Mouse (Mus musculus) frontal cortex, adult 2 months (tissue): ENCODE data around the gene Sept11. TPM values are rescaled to one million over a fixed set of nuclear protein-coding genes. Genes with fewer than 3 reads are reported as not detected.
A peak's percentile ranks its signal among the peaks of the same experiment; 100 is the strongest.

Source experiments
- DNase-seq, 2 experiments: peaks; one replicate each; pipeline ENCODE4 v3.0.0; 2022; ENCODE audit warnings: low spot score in 1 of 2; ENCODE audit errors: extremely low spot score in 1 of 2
- polyA plus RNA-seq: library from polyadenylated mRNA; depleted of rRNA; stranded (reverse); fragments of >200 nt; gene quantifications from 2 replicates; pipeline ENCODE4 v1.2.3, GENCODE M21; 2012; rRNA removed

Gene Sept11
- 140 and 147 TPM in 2 replicates for polyA plus RNA-seq

DNA sequence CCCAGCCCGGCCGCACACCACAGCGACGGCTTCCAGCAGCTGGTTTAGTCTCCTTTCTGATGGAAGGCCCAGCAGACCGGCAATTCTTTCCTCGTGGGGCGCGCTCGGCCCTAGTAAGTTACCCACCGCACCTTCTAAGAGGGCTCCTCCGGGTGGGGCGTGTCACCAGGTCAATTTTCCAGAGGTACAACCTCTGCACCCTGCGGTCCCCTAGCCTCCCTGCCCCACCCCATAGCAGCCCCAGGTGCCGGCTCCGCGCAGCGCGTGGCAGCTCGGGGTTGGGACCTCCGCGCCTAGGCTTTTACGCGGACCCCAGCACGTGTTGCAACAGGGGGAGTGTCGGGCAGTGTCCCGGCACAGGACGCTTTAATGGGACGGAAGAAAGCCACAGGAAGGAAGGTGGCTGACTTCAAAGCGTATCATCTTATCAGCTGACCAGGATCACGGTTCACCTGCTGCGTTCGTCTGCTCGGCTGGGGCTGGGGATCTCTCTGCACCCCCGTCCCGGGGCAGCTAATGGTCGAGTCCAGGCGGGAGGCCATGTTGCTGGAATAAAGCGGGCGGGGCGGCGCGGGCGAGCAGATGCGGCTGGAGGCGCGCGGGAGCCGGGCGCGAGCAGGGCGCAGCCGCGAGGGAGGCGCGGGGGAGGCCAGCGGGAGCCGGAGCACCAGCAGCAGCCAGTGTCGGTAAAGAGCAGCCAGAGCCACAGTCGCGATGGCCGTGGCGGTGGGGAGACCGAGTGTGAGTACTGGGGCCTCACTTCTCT lies at the start of gene Sept11:
Gene Sept11, plus strand, starts transcription at position 581 of the 766 bp plus-strand sequence.
- peak; percentile 84 to 96 for DNase-seq

DNA sequence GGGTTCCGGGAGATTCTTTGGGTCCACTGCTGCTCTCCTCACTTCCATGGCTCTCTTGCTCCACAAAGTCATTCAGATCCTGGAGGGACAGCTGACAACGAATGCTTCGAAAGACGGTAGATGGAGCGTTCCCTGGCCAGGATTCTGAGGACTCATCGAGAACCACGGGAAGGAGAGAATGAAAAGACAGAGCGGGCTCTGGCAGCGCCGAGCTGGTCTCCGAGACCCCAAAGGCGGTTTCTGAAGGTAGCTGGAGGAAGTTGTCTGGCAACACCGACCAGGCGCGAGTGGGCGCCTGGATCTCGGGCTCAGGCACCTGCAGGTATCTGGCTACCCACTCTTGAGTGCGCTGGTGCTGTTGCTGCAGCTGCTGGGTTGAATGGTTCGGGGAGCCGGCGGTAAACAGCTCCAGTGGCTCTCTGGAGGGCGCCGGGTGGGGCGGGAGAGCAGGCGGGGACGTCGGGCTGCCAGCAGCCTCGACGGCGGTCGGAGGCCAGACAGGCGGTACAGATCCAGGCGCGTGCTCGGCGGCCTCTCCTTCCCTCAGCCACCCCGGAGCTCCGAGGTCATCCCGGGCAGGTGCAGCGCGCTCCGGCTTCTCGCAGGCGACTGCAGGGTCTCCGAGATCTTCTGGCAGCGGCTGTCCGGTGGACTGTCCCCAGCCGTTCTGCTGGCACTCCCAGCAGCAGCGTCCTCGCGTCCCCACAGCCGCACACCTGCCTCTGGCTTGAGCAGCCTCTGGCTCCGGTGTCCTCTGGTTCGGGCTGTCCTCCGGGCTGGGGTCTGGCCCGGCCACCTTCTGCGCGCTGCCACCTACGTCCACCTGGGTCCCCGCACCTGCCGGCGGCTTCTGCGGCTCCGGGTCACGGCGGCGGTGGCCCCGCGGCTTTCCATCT lies 49.3 kb upstream of the Sept11 start:
- DNase-seq = no peak

DNA sequence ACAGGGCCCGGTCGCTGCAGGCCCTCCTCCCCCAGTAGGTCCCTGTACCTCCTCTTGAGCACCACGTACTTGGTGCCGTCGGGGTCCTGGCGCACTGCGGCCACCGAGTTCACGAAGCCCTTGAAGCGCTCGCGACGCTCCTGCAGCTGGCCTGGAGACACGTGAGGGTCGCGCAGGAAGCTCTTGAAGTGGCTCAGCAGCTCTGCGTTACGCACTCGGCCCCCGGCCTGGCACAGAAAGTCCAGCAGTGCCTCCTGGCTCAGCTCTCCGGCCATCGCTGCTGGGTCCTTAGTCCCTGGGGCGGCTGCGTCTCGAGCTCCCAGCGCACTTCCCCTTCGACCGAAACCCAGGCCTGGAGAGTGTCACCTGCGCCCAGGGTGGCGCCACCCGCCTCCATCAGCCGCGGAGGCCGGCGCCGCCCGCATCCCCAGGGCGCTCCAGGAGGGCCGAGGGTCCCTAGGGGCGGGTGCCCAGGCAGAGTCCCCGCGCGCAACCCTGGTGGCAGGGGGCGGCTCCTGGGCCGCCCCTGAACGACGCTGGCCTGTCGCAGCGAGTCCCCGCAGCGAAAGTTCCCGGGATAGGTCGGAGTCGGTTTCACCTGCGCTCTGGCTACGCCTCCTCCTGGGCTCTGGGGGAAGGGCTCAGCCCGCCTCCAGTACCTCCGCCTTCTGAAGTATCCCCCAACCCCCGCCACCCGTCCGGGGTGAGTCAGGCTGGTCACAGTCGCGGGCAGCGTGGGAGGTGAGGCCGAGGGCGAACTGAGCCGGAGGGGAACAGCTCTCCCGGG lies 48.5 kb upstream of the Sept11 start, which contains the start of gene Sowahb:
Gene Sowahb, minus strand, starts transcription at position 439 of the 787 bp plus-strand sequence.
- peak in 1 of 2 experiments; percentile 70 for DNase-seq

DNA sequence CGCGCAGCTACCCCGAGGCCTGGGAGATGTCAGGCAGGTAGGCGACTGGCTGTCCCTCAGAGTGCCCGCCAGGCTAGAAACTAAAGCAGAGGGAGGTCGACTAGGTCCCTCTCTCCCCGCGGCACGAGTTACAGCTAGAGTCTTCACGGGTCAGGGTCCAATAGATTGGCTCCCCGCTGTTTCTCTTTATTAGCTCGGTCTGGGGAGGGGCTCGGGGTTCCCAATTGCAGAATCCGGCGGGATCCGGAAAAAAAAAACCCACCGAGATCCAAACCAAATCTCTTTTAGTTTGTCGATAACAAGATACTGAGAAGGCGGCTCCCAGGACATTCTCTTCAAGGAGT lies 47.9 kb upstream of the Sept11 start:
- no peak for DNase-seq

DNA sequence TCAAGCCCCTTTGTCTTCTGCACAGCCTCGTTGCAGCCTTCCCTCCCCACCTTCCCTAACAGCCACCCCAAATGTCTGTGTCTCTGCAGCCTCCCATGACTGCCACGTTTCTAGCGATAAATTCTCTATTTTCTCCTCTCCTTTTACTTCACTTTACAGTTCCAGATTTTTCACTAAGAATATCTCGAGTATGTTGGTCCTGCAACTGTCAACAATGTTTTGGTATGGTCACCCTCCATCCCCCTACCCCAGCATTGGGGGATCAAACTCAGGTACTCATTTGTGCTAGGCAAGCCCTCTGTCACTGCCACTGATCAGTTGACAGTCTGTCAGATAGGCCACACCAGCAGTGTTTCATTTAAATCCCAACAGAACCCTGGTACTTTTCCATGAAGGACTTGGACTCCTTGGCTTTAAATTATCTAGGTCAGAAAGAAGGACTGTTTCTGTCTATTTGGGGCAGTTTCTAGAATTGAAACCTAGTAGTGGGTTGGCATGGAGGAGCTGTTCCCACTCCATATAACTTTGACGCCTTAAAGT lies 46.9 kb upstream of the Sept11 start:
- DNase-seq = no peak

DNA sequence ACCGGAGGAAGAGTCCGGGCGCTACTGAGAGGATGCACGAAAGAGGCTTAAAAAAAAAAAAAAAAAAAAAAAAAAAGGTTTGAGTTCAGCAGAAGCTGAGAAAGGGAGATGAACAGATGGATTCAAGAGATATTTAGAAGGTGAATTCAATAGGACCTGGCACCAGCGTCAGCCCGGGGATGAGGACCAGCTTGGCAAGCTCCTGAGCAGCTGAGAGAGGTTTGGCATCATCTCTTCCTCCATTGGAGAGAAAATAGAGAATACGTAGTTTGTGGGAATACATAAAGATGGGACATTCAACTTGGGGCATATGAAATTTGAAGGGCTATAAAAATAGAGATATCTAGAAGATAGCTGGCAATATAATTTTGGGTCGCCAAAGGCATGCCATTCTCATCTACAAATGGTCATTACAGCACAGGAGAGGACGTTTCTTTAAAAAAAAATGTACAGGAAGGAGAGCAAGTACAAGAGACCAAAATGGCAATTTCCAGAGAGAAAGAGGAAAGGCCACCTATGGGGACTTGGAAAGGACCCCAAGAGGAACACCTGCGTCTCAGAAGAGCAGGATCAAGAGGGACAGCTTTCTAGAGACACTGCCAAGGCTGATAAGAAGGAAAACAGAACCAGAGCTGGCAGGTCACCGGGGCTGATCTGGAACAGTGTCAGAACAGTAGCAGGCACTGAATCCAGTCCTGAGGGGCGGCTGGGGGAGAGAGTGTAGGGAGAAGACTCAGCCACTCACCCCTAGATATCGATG lies 44.6 kb upstream of the Sept11 start:
- DNase-seq = no peak

DNA sequence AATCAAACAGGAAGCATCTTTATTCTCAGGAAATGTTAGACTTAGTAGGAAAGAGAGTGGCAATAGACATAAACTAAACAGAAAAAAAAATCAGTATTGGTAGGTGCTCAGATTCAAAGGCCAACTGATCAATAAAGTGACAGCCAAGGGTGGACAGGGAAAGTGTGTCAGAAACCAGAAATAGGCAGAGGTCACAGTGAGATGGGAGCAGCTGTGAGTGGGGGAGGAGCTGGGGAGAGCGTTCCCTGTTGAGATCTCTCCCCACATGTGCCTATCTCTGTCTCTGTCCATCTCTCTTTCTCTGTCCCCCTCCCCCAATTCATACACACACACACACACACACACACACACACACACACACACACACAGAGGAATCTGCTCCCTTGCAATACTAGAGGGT lies 43.3 kb upstream of the Sept11 start:
- DNase-seq = no peak

DNA sequence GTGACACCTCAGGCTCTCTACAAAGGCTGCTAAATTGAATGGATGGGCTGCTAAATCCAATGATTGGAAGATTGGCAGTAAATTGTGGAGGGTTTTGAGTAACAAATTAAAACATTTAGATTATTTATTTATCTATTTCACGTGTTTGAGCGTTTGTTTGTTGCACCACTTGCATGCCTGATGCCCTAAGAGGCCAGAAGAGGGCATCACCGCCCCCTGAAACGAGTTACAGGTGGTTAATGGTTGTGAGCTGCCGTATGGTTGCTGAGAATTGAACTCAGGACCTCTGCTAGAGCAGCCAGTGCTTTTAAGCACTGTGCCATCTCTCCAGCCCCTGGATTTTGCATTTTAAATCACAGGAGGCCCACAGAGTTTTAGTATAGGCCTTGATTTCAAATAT lies 42.2 kb upstream of the Sept11 start:
- DNase-seq = no peak

DNA sequence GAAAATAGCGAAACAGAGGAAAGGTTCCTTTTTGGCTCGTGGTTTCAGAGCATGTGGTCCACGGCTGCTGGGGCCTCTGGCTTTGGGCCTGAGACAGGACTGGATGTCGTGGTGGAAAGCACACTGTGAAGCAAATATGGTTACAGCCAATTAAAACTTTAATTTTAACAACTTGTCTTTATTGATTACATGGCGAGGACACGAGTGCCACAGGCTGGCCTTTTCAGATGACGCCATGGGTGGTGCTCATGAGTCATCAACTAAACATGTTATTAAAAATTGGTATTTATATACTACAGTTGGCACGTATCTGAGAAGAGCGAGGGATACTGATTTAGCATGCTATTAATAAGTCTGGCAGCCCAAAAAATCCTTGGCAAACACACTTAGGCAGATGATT lies 41.3 kb upstream of the Sept11 start:
- peak in 1 of 2 experiments; percentile 39 for DNase-seq

DNA sequence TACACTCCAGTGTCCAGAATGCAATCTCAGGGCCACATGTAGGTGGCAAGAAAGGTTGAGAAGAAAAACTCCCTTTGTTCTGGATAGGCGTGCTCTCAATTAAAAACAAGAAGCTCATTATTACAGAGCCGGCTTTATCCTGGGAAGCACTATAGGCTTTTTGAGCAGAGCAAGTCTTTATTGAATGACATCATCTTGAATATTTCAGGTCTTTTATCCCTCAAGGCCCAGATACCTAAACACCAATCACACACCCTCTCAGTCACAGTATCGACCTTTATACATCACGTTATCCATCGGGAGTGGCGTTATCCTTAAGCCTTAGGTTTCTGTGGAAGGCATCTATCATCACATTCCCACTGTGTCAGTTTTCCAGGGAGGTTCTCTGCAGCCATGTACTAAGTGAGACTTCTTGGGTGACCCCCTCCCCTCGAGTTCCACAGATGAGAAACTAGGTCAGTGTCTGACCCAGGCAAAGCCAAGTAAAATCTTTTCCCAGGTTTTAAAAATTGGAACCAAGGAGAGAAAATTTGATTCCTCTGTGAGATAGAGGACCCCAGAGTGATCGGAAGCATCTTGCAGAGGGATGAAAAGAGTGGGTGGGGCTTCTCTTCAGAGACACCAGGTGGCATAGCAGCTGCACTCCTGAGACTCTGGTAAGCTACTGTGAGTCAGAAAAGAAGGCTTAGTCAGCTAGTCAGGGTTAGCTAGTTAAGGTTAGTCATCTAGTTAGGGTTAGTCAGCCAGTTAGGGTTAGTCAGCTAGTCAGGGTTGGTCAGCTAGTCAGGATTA lies 39.4 kb upstream of the Sept11 start:
- peak in 1 of 2 experiments; percentile 26 for DNase-seq

DNA sequence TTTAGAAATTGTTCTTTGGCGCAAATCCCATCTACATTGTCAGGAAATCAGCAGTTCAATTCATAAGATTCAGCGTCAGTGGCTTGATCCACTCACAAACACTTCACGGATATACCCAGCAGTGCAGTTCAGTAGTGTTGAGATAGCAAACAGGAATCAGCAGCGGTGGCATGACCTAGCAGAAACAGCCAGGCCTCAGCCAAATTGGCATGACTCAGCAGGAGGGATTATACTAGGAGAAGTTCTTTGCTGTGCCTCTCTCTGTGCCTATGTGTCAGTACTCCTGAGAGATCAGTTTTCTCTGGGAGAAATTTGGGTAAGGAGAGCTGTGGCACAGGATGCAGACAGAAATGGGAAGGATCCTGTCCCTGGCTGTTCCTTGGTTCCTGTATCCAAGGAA lies 32.4 kb upstream of the Sept11 start:
- DNase-seq = no peak

DNA sequence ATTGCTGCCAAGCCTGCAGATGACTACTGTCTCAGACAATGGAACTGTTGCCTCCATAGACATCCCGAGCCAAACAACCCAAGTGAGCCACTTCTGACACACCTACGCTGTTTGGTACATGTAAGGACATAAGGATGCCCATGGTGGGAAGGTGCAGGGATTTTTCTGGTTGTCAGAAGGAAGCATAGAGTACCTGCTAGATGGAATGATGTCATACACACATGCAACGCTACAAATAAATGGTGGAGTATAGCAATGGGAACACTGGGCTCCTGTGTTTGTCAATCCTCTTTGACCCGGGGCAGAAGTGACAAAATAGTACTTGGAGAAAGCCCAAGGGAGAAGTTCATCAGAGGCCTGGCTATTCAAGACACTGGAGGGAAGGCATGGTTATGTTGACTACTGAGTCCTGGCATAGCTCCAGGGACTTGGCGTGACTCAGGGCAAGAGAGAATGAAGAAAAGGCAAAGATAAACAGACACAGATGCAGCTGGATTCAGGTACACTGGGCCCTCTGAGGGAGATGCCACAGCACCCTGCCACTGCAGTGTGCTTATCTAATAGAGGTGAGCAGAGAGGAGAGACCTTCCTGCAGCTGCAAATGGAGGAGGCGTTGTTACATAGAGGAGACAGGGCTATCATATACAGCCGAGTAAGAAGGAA lies 15.4 kb upstream of the Sept11 start:
- no peak for DNase-seq

DNA sequence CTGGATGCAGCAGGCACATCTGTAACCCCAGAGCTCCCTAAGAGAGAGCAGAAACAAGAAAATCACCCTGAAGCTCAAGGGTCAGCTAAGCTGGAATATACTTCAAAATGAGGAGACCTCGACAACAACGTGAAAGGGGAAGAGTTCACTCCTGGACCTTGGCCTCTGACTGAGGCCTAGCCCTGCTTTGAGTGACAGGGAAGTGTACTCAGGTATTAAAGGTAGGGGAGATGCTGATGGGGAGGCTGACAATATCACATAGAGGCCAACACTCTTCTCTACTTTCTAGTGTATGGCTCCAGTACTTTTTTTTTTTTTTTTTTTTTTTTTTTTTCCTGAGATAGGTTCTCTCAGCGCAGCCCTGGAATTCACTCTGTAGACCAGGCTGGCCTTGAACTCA lies 13.6 kb upstream of the Sept11 start:
- no peak for DNase-seq

DNA sequence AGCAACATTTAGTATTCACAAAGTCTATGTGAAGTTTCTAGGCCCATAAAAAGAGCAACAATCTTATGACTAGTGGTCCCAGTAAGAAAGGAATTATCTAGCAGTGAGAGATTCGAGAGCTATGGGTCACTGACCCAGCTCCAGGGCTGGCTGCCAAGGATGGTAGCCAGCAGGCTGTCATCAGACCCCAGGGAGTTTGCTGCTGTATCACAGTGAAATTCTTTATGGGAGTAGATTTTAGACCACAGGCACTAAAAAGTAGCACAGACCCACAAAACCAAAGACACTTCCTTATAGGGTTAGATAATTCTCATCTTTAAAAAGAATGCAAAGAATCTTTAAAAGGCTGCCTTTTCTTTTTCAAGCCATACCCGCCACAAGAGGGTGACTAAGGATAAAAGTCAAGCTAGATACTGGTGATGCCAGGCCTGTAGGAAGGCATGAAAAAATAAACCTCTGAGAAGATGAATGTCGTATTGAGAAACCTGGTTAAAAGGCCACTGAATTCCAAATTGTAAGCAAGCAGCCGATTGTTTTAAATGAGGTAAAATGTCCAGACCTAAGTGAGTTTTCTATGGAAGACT lies 8.1 kb upstream of the Sept11 start:
- peak in 1 of 2 experiments; percentile 44 for DNase-seq

DNA sequence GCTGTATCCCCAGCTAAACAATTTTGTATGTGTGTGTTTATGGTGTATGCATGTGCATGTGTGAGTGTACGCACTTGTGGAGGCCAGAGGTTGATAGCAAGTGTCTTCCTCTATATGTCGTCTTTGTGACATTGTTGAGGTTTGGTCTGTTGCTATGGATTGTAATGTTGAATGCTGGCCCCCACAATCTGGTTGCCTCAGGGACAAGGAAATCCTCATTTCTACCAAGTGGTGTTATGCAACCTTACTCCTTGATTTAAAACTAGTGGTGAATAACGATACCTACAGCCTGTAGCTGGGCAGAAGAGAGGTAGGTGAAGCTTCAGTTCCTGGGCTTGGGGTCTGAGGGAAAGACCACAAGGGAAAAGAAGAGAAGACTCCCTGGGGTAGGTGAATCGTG lies 7.3 kb upstream of the Sept11 start:
- DNase-seq = no peak

DNA sequence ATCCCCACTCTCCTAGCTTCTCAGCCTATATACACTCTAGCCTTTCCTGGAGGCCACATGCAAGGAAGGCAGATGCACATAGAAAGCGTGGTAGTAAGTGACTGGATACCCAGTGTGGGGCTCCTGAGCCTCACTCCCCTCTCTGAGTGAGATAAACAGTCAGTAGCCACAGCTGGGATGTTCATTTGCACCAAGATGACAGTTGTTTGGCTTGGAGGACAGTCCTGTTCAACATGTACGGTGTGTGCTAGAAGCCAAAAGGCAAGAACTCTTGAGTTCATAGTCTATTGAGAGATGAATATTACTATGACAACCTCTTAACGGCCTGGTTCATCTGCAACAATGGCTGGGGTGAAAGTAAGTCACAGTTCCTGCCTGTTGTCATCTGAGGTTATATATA lies 2.0 kb upstream of the Sept11 start:
- DNase-seq = no peak

DNA sequence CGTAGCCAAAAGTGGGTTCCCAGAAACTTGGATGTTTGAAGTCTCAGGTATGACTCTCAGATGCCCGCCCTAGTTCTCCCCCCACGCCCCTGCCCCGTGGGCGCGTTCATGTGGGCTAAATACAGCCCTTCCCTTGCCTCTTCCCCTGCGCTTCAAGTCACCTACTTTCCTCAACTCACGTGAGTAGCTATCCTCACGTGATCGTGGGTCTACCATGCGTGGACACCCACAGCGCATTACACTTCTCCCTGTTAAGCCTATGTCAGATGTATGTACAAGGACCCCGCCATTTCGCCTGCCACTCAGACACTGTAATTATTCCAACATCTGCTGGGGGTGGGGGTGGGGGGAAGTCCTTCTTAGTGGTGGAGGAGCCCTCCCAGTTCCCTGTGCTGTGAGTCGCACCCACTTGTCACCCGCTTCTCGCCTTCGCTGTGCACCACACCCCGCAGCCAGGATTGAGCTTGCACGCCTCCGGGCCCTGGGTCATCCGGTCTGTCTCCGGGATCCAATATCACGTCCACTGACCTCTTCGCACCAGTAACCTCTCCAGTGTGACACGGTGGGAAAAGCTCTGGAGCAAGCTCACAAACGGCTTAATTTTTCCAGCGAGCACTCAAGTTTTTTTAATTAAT lies 973 bp upstream of the Sept11 start:
- peak in 1 of 2 experiments; percentile 57 for DNase-seq
